Mouse (Mus musculus) olfactory bulb, adult 2 months (tissue): ENCODE data around the gene Atoh8.

Experiments used
- CTCF ChIP-seq: fragments of 200-500 bp; IDR thresholded peaks from 2 replicates; pipeline ENCODE4 v1.5.1; 2012; ENCODE audit warnings: low read depth, mild to moderate bottlenecking, low read length, moderate library complexity; ENCODE audit not compliant: insufficient read depth
- POLR2A ChIP-seq: fragments of 200-500 bp; IDR thresholded peaks from 2 replicates; pipeline ENCODE4 v1.6.1; 2012; ENCODE audit warnings: mild to moderate bottlenecking, low read depth, low read length, moderate library complexity; ENCODE audit not compliant: insufficient read depth

GRCm38 (mm10) chr6:72176004-72176403 lies 59.4 kb downstream of the Atoh8 start:
- TF ChIP-seq POLR2A (no peak), CTCF (no peak)
